Mouse (Mus musculus) MEL (cell line): ENCODE measurements around the gene Arhgap19.

Experiments
- CTCF ChIP-seq, 3 experiments: IDR thresholded peaks in 2 of 3; conservative IDR thresholded peaks in 1 of 3; 2 replicates each; pipeline ENCODE4 v1.5.1; 2011 to 2012; ENCODE audit warnings: low read length in 3 of 3, low read depth in 2 of 3, mild to moderate bottlenecking in 2 of 3, improper control_type of control experiment in 1 of 3, inconsistent platforms in 1 of 3, mixed read lengths in 1 of 3, moderate library complexity in 1 of 3; ENCODE audit not compliant: control insufficient read depth in 1 of 3, insufficient read depth in 1 of 3, poor library complexity in 1 of 3, severe bottlenecking in 1 of 3
- EP300 ChIP-seq, 2 experiments: IDR thresholded peaks; 2 replicates each; pipeline ENCODE4 v1.6.1; 2011; ENCODE audit warnings: improper control_type of control experiment in 2 of 2, low read length in 2 of 2, low read depth in 1 of 2, mild to moderate bottlenecking in 1 of 2
- GABPA ChIP-seq: IDR thresholded peaks from 2 replicates; pipeline ENCODE4 v1.6.1; 2012; ENCODE audit warnings: low read depth, mild to moderate bottlenecking, inconsistent platforms, low read length, improper control_type of control experiment, moderate library complexity
- HCFC1 ChIP-seq: IDR thresholded peaks from 2 replicates; pipeline ENCODE4 v1.6.1; 2012; ENCODE audit warnings: low read depth, mild to moderate bottlenecking, inconsistent platforms, low read length, improper control_type of control experiment, moderate library complexity
- KAT2A ChIP-seq: conservative IDR thresholded peaks from 2 replicates; pipeline ENCODE4 v1.6.1; 2012; ENCODE audit warnings: low read depth, low read length, improper control_type of control experiment, inconsistent platforms
- POLR2A ChIP-seq, 2 experiments: IDR thresholded peaks; 2 replicates each; pipeline ENCODE4 v1.6.1; 2011 to 2012; ENCODE audit warnings: low read length in 2 of 2, mild to moderate bottlenecking in 2 of 2, control low read depth in 1 of 2, improper control_type of control experiment in 1 of 2, low read depth in 1 of 2, moderate library complexity in 1 of 2; ENCODE audit not compliant: control insufficient read depth in 1 of 2, insufficient read depth in 1 of 2, poor library complexity in 1 of 2
- POLR2AphosphoS2 ChIP-seq: IDR thresholded peaks from 2 replicates; pipeline ENCODE4 v1.6.1; 2011; ENCODE audit warnings: low read length, improper control_type of control experiment
- POLR2AphosphoS5 ChIP-seq: IDR thresholded peaks from 2 replicates; pipeline ENCODE4 v1.6.1; 2012; ENCODE audit warnings: low read depth, borderline replicate concordance, mild to moderate bottlenecking, inconsistent platforms, low read length, moderate library complexity, mixed read lengths
- RCOR1 ChIP-seq: IDR thresholded peaks from 2 replicates; pipeline ENCODE4 v1.6.1; 2012; ENCODE audit warnings: low read depth, mild to moderate bottlenecking, inconsistent platforms, low read length, improper control_type of control experiment
- SMC3 ChIP-seq: IDR thresholded peaks from 2 replicates; pipeline ENCODE4 v1.6.1; 2011; ENCODE audit warnings: low read depth, low read length, improper control_type of control experiment
- TAL1 ChIP-seq: IDR thresholded peaks from 2 replicates; pipeline ENCODE4 v1.6.1; 2012; ENCODE audit warnings: mild to moderate bottlenecking, inconsistent platforms, low read length, moderate library complexity, mixed read lengths
- USF1 ChIP-seq: IDR thresholded peaks from 2 replicates; pipeline ENCODE4 v1.6.1; 2014; ENCODE audit warnings: low read depth, mild to moderate bottlenecking, inconsistent platforms, low read length, improper control_type of control experiment, moderate library complexity
- ZKSCAN1 ChIP-seq: IDR thresholded peaks from 2 replicates; pipeline ENCODE4 v1.6.1; 2012; ENCODE audit warnings: low read depth, mild to moderate bottlenecking, inconsistent platforms, low read length, improper control_type of control experiment, moderate library complexity
- ZNF384 ChIP-seq: IDR thresholded peaks from 2 replicates; pipeline ENCODE4 v1.6.1; 2012; ENCODE audit warnings: low read depth, mild to moderate bottlenecking, inconsistent platforms, low read length, improper control_type of control experiment

DNA sequence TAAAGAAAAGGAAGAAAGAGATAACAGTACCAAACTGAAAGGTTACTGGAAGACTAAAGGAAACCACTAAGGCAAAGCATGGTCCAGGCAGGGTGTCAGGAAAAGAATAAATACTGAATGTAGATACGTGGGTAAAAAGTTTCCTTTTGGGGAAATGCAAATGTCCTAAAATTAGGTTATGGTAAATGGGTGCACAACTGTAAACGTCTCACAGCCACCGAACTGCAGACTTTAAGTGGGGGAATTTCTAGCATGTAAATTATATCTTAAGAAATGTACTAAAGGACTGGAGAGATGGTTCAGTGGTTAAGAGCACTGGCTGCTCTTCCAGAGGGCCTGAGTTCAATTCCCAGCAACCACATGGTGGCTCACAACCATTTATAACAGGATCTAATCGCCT lies 16.9 kb upstream of the Arhgap19 start:
- TF ChIP-seq ZKSCAN1 = no peak
- TF ChIP-seq ZNF384 = no peak
- TF ChIP-seq TAL1 = no peak
- TF ChIP-seq POLR2AphosphoS5 = no peak
- no peak for TF ChIP-seq CTCF (IDR thresholded peaks at IDR 0.05 in 2 of 3, conservative IDR thresholded peaks at IDR 0.05 in 1 of 3; ENCODE audit: control insufficient read depth in 1 of 3, insufficient read depth in 1 of 3, low read depth in 2 of 3, low read length in 3 of 3, poor library complexity in 1 of 3, severe bottlenecking in 1 of 3)
- no peak for TF ChIP-seq POLR2AphosphoS2
- TF ChIP-seq POLR2A (IDR thresholded peaks at IDR 0.05; ENCODE audit: control insufficient read depth in 1 of 2, insufficient read depth in 1 of 2, low read depth in 1 of 2, low read length in 2 of 2, poor library complexity in 1 of 2) = no peak
- TF ChIP-seq USF1 = no peak
- TF ChIP-seq EP300 (IDR thresholded peaks at IDR 0.05; ENCODE audit: low read depth in 1 of 2, low read length in 2 of 2) = no peak
- TF ChIP-seq RCOR1 = no peak
- no peak for TF ChIP-seq HCFC1
- no peak for TF ChIP-seq KAT2A
- no peak for TF ChIP-seq GABPA
- TF ChIP-seq SMC3 = no peak
